Mouse (Mus musculus) left cerebral cortex, postnatal 10 days (tissue): ENCODE measurements around the gene Chp1. TPM values are rescaled to one million over a fixed set of nuclear protein-coding genes. Genes with fewer than 3 reads are reported as not detected.
A peak's percentile ranks its signal among the peaks of the same experiment; 100 is the strongest.
"Not testable (repeated sequence)": the region's sequence is repeated elsewhere in the genome, so short reads cannot be mapped to it uniquely, and the experiment has no call there.

Experiments used
- DNase-seq, 2 experiments: peaks; one replicate each; pipeline ENCODE4 v3.0.0; 2021 to 2022; ENCODE audit warnings: low spot score in 2 of 2, mixed read lengths in 1 of 2; ENCODE audit errors: extremely low spot score in 1 of 2
- intact Hi-C: fragments of 180-260 bp; cut with DNase I; formaldehyde crosslinking; loops from one replicate; pipeline ENCODE4 v1.15.1; 2025
- total RNA-seq, 2 experiments: library from RNA; stranded (reverse); gene quantifications; 2 replicates each; pipeline ENCODE4 v1.2.3; 2021

Chp1 gene
- total RNA-seq, 2 experiments from 2014 or later: 108 to 110 TPM

DNA sequence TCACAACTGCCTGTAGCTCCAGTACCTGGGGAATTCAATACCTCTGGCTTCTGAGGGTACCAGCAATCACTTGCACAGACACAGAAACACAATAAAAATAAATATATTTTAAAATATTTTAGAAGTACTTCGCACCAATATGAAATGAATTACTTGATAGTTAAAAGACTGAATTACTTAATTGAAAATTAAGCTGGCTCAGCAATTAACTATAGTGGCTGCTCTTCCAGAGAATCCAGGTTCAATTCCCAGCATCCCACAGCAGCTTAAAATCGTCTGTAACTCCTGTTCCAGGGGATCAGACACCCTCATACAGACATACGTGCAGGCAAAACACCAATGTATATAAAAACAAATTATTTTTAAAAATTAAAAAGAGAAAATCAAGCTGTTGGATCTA, 10.5 kb downstream of the Chp1 start:
- no peak for DNase-seq
- intact Hi-C loops: no loop called here

DNA sequence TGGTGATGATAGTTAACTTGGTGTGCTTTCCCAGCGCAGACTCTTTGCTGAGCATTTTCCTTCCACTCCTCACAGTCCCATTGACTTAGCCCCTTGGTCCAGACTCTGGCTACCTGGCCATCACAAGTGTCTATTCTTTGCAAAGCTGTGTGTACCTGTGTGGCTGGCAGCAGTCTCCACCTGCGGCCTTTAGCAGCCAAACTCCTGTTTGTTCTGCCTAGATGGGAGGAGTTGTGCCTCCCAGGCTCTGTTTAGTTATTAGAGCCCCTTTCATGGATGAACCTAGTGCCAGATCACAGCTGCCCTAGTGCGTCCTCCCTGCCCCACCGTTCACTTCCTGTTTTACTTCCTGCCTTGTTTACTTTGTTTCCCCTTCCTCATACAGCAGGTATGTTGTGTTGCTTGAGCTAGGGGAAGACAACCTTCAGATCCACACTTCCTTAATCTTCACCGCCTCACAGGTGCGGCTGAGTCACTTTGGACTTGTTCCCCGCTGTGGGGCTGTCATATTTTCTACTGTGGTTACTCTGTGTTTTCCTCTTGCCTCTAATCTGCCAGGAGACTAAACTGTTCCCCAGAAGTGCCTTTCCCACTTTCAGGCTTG, 11.3 kb downstream of the Chp1 start:
- no peak for DNase-seq
- intact Hi-C loops: no loop called here

DNA sequence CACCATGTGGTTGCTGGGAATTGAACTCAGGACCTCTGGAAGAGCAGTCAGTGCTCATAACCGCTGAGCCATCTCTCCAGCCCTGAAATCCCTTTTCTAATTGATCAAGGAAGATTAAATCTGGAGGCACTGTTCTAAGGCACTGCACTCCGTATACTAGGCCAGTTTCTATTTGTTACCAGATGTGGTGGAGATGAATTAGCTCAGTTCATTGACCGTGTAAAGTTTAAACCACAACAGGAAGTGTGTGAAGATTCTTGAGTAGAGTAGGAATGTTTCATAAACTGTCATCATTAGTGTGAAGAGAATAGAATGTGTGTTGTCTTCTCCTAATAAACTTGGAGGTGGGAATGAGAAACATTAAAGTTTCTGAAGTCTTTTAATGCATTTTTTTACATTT, 14.3 kb downstream of the Chp1 start:
- intact Hi-C loops: no loop called here
- DNase-seq: no peak

DNA sequence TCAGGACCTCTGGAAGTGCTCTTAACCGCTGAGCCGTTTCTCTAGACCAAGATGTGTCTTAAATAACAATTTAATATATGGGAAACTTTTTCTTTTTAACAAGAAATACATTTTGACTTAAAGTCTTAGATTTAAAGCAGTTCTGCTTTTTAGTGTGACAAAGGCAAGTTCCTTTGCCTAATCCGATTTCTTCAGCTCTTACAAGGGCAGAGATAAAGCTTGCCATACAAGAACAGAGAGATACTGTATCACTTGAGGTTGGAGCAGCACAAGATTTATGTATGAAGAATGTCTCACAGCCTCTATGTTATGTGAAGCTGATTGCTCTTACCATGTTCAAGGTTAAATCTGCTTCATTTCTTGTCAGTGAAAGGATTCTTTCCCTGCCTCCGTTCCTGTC, 17.8 kb downstream of the Chp1 start:
- intact Hi-C loops: no loop called here
- no peak for DNase-seq

DNA sequence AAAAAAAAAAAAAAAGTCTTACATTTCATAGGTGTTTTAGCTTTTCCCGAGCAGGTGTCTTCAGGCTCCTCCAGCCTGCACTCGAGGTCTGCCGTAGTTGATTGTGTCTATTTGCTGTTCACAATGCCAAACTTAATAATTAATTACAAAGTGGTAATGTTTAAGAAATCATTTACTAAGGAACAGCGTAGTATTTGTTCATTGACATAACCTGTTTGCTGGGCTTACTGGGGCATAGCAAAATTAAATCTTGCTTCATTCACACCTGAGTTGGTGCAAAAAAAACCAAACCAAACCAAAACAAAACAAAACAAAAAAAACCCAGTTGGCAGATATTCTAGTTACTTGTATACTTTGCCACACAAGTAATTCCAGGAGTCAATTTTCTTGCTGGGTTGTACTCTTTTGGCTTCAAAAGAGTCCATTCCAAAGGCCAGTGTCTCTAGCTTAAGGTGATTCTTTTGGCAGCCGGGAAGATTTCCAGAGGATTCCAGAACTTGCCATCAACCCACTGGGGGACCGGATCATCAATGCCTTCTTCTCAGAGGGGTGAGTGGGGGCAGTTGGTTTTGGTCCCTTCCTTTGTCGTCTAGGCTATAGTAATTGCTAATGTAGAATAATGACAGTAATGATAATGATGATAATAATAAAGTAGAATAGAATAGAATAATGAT, 18.8 kb downstream of the Chp1 start:
- intact Hi-C loops: no loop called here
- no peak for DNase-seq

DNA sequence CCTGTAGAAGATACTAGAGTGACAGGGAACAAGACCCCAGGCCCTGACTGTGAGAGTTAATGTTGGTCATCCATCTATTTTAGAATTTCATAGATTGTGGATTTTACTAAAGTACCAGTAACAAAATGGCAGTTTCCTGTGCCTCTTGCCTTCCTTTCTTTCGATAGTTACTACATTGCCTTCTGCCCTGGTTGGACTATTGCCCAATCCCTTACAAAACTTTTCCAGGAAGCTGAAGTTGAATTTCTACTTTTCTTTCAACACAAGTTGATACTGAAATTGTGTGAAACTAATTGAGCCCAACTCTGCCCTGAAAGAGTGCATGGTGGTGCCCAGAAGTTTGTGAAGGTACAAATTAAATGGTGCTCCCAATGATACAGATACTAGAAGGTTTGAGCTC, 25.0 kb downstream of the Chp1 start:
- DNase-seq: no peak
- intact Hi-C loops: no loop called here

DNA sequence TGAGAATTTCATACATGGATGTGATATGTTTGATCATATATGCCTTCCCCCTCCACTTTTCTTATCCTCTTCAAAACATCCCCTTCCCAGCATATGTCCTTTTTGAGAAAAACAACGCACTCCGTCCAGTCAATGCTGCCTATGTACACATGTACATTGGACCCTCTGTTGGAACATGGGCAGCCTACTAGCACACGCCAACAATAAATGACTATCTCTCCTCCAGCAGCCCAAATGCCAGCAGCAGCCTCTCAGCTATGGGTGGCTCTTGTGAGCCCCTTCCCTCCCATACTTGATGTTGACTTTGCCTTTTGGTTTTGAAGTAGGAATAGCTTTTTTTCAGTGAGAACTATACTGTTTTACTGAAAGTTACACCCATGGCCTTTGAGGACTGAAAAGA, 34.1 kb downstream of the Chp1 start:
- no peak for DNase-seq
- intact Hi-C loops: no loop called here

DNA sequence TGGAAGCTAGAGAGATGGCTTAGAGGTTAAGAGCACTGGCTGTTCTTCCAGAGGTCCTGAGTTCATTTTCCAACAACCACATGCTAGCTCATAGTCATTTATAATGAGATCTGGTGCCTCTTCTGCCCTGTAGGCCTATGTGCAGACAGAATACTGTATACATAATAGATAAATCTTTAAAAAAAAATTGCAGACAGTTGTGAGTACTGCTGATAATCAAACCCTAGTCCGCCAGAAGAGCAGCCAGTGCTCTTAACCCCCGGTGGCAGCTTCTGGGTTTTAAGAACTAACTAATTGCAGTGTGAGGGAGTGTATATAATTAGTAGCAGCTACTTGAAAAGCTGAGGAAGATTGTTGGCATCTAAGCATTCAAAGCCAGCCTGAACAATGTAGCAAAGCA, 35.9 kb downstream of the Chp1 start:
- no peak for DNase-seq
- intact Hi-C loops: no loop called here

DNA sequence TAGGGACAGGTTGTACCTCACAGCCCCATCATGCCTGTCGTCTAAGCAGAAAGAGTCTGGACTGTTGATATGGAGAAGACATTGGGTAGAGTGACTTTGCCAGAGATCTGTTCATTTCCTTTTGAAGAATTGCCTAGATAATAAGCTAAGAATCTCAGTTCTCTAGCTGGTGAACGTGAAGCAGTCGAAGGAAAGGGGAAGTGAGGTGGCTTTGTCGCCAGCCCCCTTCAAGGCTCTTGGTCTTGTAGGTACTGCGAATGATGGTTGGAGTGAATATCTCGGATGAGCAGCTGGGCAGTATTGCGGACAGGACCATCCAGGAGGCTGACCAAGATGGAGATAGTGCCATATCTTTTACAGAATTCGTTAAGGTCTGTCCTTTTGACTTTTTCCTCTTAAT, 36.8 kb downstream of the Chp1 start:
- no peak for DNase-seq
- intact Hi-C loops: no loop called here

DNA sequence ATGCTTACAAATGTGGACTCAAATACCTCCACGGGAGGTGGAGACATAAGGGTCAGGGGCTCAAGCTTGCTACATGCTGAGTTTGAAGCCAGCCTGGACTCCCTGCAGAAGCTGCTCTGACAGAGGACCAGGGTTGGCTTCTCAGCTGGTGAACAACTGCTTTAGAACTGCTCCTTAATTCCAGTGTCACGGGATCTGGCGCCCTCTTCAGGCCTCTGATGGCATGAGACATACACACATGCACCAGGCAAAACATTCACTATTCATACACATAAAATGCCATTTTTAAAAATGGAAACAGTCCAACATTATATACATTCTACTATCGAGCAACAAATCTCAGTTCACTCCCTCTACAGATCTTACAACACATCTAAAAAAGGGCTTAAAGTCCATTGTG, 39.9 kb downstream of the Chp1 start:
- intact Hi-C loops: no loop called here

DNA sequence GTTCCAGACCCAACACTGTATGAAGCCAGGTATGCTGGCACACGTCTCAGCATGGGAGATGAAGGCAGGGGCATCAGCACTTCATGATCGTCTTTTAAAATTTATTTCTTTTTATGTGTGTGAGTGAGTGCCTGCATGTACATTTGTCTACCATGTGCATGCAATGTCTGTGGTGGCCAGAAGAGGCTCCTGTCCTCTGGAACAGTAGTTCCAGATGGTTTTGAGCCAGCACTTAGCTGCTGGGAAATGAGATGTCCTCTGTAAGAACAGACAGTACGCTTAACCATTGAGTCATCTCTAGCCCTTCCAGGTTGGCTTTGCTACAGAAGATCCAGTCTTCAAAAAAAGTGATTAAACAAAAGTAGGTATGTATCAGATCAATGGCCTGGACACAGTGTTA, 43.8 kb downstream of the Chp1 start:
- intact Hi-C loops: loop anchor here (5.0 kb wide), 1 partner anchor 44 kb away; the partner anchor contains the start of genes Chp1 and Exd1
- no peak for DNase-seq

More for the DNA sequence above, 39.9 kb downstream of the Chp1 start:
- peak in 1 of 2 experiments; percentile 53 for DNase-seq

DNA sequence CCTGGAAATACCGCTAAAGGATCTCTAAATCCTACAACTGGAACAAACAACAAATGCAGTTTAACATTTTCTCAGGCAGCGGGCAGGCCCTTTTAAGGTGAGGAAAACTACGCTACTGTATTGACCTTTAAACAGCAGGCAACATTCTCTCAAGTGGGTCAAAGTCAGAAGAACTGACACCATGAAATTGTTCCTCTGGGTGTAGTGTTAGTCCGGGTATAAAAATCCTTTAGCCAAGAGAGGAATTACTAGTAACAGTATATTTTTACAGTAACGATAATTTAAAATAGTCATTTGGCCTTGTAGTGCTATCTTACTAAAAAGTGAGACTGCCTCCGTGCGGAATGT, 46.2 kb downstream of the Chp1 start:
- DNase-seq: no peak
- intact Hi-C loops: loop anchor here (5.0 kb wide), 1 partner anchor 46 kb away; the partner anchor contains the start of genes Chp1 and Exd1

DNA sequence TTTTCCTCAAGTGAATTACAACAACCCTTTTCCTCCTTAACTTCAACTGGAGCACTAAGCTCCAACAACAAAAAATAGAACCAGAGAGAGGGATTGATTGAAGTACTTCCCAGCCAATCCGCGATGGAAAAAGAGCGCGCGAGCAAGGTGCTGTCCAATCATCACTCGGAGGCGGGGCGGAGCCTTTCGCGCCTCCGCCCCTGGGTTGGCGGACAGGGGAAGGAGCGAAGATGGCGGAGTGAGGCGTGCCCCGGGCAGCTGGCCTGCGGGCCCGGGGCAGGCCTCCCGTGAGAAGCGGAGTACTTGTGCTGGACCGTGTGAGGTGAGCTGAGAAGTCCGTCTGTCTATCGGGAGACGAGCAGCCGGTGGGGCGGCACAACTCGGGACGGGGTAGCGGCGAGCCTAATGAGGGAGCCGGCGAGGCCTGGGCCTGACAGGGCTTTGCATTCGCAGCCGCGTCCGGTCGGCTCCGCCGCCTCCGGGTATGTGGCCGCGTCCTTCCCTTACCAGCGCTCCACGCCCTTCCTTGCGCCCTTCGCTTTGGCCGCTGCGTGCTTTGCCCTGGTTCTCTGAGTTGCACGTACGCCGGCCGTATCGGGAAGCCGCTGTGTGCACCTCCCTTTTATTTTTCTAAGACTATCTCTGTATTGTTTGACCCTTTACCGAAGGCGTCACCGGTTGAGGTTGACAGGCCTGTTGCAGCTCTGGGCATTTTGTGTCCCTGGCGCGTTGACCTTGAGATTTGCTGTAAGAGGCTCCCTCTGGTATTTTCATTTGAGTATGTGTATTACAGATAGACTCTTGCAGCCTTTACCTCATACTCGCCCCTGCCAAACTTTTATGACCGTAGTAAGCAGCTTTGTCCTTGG, 46.9 kb downstream of the Chp1 start:
- intact Hi-C loops: loop anchor here (5.0 kb wide), 1 partner anchor 47 kb away; the partner anchor contains the start of genes Chp1 and Exd1
- peak; percentile 97 to 98 for DNase-seq

DNA sequence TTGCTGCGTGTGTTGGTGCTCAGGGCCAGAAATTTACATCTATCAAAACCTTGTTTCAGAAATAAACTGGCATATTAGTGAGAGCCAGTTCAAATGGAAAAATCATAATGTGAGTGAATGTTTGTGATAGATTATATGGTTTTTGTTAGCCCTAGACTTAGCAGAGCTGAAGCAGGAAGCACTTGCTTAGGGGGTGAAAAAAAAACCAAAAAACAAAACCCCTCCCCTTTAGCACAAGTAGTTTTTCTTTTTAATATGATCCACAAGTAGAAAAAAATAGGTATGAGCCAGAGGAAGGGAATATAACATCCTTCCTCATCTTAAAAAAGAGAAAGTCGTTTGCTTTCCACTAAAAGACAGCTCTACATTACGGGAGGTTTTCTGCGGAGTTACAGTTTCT, 47.8 kb downstream of the Chp1 start:
- intact Hi-C loops: no loop called here

DNA sequence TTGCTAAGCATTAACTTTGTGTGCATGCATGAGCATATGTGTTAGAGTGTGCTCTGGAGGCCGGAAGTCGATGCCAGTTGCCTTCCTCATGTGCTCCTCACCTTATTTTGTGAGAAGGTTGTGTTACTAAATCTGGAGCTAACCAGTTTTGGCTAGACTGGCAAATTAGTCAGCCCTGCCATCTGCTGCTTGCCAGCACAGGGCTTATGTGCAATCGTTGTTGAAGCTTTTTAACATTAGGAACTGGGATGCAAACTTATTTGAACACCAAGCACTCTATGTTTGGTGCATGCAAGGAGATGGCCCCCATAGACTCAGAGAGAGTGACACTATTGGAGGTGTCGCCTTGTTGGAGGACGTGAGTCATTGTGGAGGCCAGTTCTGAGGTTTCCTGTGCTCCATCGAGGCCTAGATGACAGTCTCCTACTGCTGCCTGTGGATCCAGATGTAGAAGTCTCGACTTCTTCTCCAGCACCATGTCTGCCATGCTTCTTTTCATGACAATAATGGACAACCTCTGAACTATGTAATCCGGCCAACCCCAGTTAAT, 49.4 kb downstream of the Chp1 start:
- intact Hi-C loops: no loop called here
- no peak for DNase-seq

More for the DNA sequence above, 47.8 kb downstream of the Chp1 start:
- DNase-seq: no peak

DNA sequence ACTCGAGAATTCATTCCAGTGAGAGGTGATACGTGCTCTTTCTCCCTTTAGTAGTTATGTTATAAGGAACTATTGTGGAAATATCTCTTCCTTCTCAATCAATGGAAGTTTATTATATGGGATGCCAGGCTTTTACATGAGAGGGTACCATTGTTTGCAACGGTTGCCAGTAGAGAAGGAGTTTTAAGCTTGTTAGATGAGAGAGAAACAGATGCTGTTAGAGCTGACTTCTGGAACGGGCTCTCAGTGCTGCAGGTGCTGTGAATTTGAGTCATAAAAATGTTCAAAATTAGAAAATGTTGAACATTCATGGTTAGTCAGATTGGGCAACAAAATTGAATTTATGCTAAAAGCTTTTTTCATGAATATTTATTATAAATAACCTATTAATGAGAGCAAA, 53.5 kb downstream of the Chp1 start:
- DNase-seq: no peak

DNA sequence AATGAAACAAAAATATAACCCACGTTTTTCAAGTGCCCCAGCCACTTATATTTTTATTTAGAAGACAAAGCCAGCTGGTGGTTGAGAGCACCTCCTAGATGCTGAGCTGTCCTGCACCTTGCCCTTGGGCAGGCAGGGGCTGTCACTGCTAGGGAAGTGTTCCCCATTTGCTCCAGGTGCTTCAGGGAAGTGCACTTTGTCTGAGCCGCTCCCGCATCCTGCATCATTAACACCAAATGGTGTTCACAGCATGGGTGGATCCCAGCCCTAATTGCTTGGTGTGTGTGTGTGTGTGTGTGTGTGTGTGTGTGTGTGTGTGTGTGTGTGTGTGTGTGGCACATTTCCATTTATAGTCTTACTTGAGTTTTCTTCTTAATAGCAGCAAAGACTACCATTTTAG, 54.1 kb downstream of the Chp1 start:
- DNase-seq, intact Hi-C loops: not testable (repeated sequence)

More for the DNA sequence above, 53.5 kb downstream of the Chp1 start:
- intact Hi-C loops: no loop called here

DNA sequence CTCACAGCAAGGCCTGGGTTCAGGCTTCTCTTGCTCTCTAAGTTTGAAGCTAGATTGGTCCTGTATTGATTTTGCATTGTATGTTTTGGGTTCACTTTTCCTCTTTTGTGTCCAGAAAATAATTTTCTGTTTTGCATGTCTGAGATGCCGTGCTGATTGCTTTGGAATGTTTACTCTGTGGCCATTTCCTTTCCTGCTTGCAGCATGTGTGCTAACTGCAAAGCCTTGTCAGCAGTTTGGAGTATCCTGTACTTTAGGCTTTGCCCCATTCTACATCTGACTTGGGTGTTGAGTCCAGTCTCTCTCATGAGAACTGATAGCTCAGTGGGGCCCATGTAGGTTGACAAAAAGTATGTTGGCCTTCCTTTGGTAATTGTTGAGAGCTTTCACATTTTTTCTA, 55.0 kb downstream of the Chp1 start:
- DNase-seq: no peak
- intact Hi-C loops: no loop called here

DNA sequence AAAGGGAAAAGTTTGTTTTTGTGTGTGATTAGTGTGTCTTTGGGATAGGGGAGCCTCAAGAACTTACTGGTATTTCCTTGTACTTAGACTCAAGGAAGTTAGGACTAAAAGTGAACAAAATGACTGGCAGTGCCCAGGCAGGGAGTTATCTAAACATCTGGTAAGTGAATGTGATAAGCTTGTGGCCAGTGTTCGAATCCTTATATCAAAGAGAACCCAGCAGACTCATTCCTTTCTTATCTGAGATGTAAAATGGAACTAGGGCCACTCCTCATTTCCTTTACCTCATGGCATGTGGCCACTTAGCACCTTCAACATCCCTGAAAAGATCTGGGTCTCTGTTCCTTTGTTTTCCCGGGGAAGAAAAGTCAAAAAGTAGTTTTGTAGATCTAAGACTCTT, 56.4 kb downstream of the Chp1 start:
- no peak for DNase-seq
- intact Hi-C loops: no loop called here
